Mouse (Mus musculus) liver, postnatal 0 days (tissue): ENCODE data around the gene Wrap73. TPM values are rescaled to one million over a fixed set of nuclear protein-coding genes. Genes with fewer than 3 reads are reported as not detected.

Experiments used
- ATAC-seq: fragments of 200-750 bp; cut with Nextera tagmentation; 2 replicates; pipeline ENCODE4 v1.8.0; 2017; ENCODE audit warnings: mild to moderate bottlenecking, moderate library complexity
- DNase-seq: peaks from one replicate; pipeline ENCODE4 v3.0.0-alpha.2; 2016
- H3K27ac ChIP-seq: fragments of 300-500 bp; sonication (generic); 2 replicates; pipeline ENCODE4 v1.5.1; 2014; ENCODE audit warnings: antibody characterized with exemption, moderate library complexity, mild to moderate bottlenecking, low read depth
- H3K27me3 ChIP-seq: fragments of 300-500 bp; sonication (generic); 2 replicates; pipeline ENCODE4 v1.6.1; 2014; ENCODE audit warnings: low read length, control low read depth, mixed read lengths; ENCODE audit not compliant: insufficient read depth
- H3K36me3 ChIP-seq: fragments of 300-500 bp; sonication (generic); replicated peaks from 2 replicates; pipeline ENCODE4 v1.6.1; 2014; ENCODE audit warnings: mild to moderate bottlenecking, control low read depth, low read length, moderate library complexity, mixed read lengths; ENCODE audit not compliant: insufficient read depth
- H3K4me1 ChIP-seq: fragments of 300-500 bp; sonication (generic); 2 replicates; pipeline ENCODE4 v1.6.1; 2014; ENCODE audit warnings: antibody characterized with exemption, mild to moderate bottlenecking, control low read depth; ENCODE audit not compliant: insufficient read depth
- H3K4me2 ChIP-seq: fragments of 300-500 bp; sonication (generic); 2 replicates; pipeline ENCODE4 v1.6.1; 2014; ENCODE audit warnings: low read depth, mild to moderate bottlenecking, low read length, moderate library complexity, mixed read lengths
- H3K4me3 ChIP-seq: fragments of 300-500 bp; sonication (generic); 2 replicates; pipeline ENCODE4 v1.5.1; 2014; ENCODE audit warnings: low read depth, low read length
- H3K9ac ChIP-seq: fragments of 300-500 bp; sonication (generic); replicated peaks from 2 replicates; pipeline ENCODE4 v1.6.1; 2014; ENCODE audit warnings: mild to moderate bottlenecking, moderate library complexity
- H3K9me3 ChIP-seq: fragments of 300-500 bp; sonication (generic); 2 replicates; pipeline ENCODE4 v1.6.1; 2016; ENCODE audit warnings: mild to moderate bottlenecking, control low read depth, low read length, mixed read lengths
- CTCF ChIP-seq: sonication (generic); IDR thresholded peaks from 2 replicates; pipeline ENCODE4 v1.5.1; 2016; ENCODE audit warnings: antibody characterized with exemption, low read depth
- EP300 ChIP-seq: IDR thresholded peaks from 2 replicates; pipeline ENCODE4 v1.6.1; 2016; ENCODE audit warnings: antibody characterized with exemption, low read depth, mild to moderate bottlenecking
- WGBS: fragments of 180-500 bp; shearing (Covaris S2); extraction: QIAGEN DNeasy Blood & Tissue Kit; methylation state at CpG from one replicate; pipeline ENCODE4 v1.1.7; 2014; ENCODE audit not compliant: insufficient replicate concordance; 5-methylcytosine and 5-hydroxymethylcytosine counted together
- polyA plus RNA-seq: library from polyadenylated mRNA; unstranded; fragments of >200 nt; fragmentation: Nextera tagmentation; extraction: Ambion mirVana; gene quantifications from 2 replicates; pipeline ENCODE4 v1.2.1, GENCODE M21; 2015

The Wrap73 gene
- polyA plus RNA-seq, 1 experiment from 2014 or later = 14.1 TPM

DNA sequence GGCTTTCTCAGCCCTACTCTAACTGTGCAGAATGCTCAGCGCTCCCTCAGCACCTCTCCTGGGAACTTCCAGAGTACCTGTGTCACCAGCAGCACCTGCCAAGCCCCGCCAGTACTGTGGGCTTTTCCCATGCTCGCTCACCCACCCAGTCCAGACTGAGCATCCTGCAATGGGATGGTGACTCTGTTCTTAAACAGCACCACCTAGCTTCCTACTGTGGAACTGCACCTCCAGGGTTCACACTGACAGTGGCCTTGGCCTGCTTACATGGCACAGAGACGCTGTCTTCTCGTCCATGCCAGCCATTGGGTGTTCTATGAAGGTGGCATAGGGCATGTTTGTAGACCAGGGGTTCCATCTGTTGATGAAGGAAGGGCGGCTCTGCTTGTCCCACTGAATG is 16.8 kb downstream of the Wrap73 start:
- peak; percentile 90 for DNase-seq
- peaks cover 20% of the 10 kb centered on the region for H3K4me1 ChIP-seq
- H3K9ac ChIP-seq = peak overlapping the region; percentile 83
- peak; percentile 100 for TF ChIP-seq CTCF
- TF ChIP-seq EP300 = no peak
- no peaks in the 10 kb centered on the region for H3K9me3 ChIP-seq
- H3K4me3 ChIP-seq = peak overlapping the region; percentile 70
- no peaks in the 10 kb centered on the region for H3K27me3 ChIP-seq
- peak overlapping the region; percentile 80 for H3K4me2 ChIP-seq
- peak overlapping the region; percentile 97 for H3K27ac ChIP-seq
- ATAC-seq = peak; percentile 5
- 21% methylated on average over 6 of the region's 6 CpGs for WGBS
- H3K36me3 ChIP-seq = peaks cover 37% of the 10 kb centered on the region

DNA sequence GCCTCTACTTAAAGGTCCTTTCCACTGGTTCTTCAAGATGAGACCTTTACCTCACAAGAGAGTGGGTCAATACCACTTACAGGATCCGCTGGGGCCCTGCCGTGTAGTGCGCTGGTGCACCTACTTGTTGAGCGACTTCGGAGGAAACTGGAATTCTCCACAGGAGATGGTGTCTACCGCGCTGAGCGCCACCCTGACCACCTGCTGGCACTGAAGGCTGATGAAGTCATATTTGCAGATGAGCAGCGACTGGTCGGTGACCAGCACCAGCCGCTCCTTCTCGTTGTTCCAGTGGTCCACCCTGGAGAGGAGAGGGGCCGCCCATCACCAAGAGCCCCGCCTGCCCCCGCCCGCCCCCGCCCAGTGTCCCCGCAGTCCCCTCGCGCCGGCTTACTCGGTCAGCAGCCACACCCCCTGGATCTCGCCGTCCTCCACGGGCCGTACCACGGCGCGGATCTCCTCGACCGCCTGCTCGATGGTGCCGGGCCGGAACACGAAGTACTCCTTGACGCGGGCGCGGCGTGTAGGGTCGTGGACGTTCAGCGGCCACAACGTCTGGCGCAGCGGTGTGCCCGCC is 17.9 kb downstream of the Wrap73 start:
- WGBS = 1% methylated on average over 46 of the region's 47 CpGs
- DNase-seq = no peak
- Histone ChIP-seq H3K4me3 (peak overlapping the region; percentile 70), H3K27ac (peak overlapping the region; percentile 97), H3K9ac (peak overlapping the region; percentile 83), H3K36me3 (peaks cover 37% of the 10 kb centered on the region), H3K27me3 (no peaks in the 10 kb centered on the region), H3K4me1 (peaks cover 20% of the 10 kb centered on the region), H3K4me2 (peak overlapping the region; percentile 80), H3K9me3 (no peaks in the 10 kb centered on the region)
- ATAC-seq = peak; percentile 22
- no peak for TF ChIP-seq EP300
- no peak for TF ChIP-seq CTCF

DNA sequence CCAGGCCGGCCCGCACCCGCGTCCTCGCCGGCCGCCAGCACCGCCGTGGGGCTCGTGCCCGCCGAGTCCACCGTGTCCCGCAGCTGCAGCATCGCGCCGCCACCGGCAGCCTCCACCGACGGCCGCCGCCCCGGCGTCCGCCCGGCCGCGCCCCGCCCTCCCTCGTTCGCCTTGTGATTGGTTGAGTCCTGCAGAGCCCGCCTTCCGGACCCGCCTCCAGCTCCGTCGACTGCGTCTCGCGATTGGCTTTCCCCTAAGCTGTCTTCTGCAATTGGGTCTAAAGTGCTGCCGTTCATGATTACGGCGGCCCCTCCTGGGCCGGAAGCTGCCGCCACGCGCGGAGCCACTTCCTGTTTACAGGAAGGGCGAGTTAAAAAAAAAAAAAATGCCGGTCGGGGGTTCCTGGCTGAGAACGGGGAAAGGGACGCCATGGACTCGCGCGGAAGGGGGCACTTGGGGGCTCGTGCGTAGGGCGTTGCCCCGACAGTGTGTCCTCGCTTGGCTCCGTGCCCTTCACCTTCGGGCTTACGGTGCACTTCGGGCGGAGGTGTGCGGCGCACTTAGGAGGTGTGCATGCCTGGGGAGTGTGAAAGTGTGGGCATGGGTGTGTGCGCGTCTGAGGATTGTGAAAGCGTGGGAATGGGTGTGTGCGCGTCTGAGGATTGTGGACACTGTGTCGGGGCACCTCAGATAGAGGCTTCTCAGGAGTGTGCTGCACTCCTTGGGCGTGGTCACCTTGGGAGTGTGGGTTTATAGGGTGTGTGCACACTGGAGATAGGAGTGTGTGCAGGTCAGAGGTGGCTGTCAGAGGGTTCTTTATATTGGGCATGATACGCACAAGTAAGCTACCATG is 18.6 kb downstream of the Wrap73 start, which contains the start of gene Tprgl:
Gene Tprgl (minus strand): TSS at position 129 of the 853 bp plus-strand sequence.
- Histone ChIP-seq H3K27ac (peak within 1 kb of the TSS; percentile 97), H3K36me3 (peaks cover 32% of the 10 kb centered on the region), H3K9me3 (no peaks in the 10 kb centered on the region), H3K4me3 (peak within 1 kb of the TSS; percentile 70), H3K4me2 (peak within 1 kb of the TSS; percentile 80), H3K27me3 (no peaks in the 10 kb centered on the region), H3K9ac (peak within 1 kb of the TSS; percentile 87), H3K4me1 (peaks cover 20% of the 10 kb centered on the region)
- TF ChIP-seq CTCF (no peak), EP300 (peak; percentile 71; the same call in 1 of the 2 replicates)
- ATAC-seq = peak; percentile 91
- DNase-seq = peak; percentile 98
- under 1% methylated on average over 73 of the region's 75 CpGs for WGBS

DNA sequence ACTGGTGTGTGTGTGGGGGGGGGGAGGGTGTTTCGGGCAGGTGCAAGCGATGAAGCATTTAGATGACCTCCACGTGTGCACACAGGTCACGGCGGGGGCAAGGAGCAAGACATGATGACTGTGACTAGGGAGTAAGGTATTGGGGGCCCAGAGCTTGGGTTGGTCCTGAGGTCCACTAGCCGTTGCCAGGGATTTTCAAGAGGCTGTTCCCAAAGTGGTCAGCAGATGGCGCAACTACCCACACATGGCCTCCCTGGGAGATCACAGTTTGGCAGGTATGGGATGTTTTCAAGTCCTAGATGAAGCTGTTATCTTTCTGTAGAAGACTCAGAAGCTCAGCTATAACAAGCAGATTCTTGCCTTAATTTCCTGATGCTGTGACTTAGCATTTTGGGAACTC is 21.1 kb downstream of the Wrap73 start:
- H3K36me3 ChIP-seq = peaks cover 6% of the 10 kb centered on the region
- no peak overlapping the region for H3K27ac ChIP-seq
- H3K27me3 ChIP-seq = no peaks in the 10 kb centered on the region
- no peak overlapping the region for H3K9ac ChIP-seq
- TF ChIP-seq CTCF = peak; percentile 95
- TF ChIP-seq EP300 = no peak
- WGBS = 19% methylated on average over 7 of the region's 7 CpGs
- no peak overlapping the region for H3K4me3 ChIP-seq
- no peaks in the 10 kb centered on the region for H3K9me3 ChIP-seq
- H3K4me2 ChIP-seq = no peak overlapping the region
- peaks cover 20% of the 10 kb centered on the region for H3K4me1 ChIP-seq
- DNase-seq (peak; percentile 86), ATAC-seq (no peak)

DNA sequence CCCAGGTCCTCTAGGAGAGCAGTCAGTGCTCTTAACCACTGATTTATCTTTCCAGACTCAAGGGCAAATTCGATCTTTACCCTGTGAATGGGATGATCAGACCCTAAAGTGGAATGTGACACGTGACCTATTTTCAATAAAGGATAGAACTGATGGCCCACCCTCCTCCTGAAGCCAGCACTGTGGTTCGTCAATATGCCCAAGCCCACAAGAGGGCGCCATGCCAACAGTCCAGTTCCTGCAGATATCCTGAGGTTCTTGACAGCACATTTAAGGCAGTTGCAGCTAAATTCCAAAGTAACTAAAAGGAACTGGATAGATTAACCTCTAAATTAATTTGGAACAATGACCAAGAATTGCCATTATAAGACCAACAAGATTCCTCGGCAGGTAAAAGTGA is 24.9 kb downstream of the Wrap73 start:
- DNase-seq (peak; percentile 70), ATAC-seq (no peak)
- H3K9me3 ChIP-seq = no peaks in the 10 kb centered on the region
- TF ChIP-seq CTCF = peak; percentile 79
- TF ChIP-seq EP300 = no peak
- no peak overlapping the region for H3K4me3 ChIP-seq
- H3K4me2 ChIP-seq = no peak overlapping the region
- peaks cover 37% of the 10 kb centered on the region for H3K27me3 ChIP-seq
- H3K4me1 ChIP-seq = peaks cover 18% of the 10 kb centered on the region
- no peak overlapping the region for H3K9ac ChIP-seq
- H3K36me3 ChIP-seq = no peaks in the 10 kb centered on the region
- 23% methylated on average over 5 of the region's 5 CpGs for WGBS
- H3K27ac ChIP-seq = no peak overlapping the region

DNA sequence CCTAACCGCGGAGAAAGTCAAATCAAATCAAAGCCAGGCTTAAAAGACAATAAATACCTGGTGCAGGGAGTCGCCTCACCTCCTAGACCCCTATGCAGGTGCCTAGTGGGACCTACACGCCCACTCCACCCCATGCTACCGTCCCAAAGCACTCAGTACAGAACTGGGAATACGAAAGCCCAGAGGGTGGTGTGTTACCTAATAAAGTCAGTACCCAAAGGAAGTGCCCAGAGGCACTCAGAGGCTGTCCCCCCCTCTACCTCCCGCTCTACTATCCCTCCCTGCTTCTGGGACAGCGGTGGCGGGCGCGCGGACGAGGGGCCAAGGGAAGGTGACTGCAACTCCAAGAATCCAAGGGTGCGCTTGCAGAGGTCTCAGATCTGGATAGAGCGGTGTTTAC is 27.8 kb downstream of the Wrap73 start:
- H3K9ac ChIP-seq = no peak overlapping the region
- peak overlapping the region; percentile 45 for H3K4me3 ChIP-seq
- TF ChIP-seq EP300 = no peak
- no peak for TF ChIP-seq CTCF
- peak overlapping the region; percentile 71 for H3K4me2 ChIP-seq
- no peaks in the 10 kb centered on the region for H3K9me3 ChIP-seq
- ATAC-seq (no peak), DNase-seq (no peak)
- peaks cover 12% of the 10 kb centered on the region for H3K4me1 ChIP-seq
- no peaks in the 10 kb centered on the region for H3K36me3 ChIP-seq
- WGBS = 3% methylated on average over 15 of the region's 15 CpGs
- H3K27me3 ChIP-seq = peaks cover 52% of the 10 kb centered on the region
- H3K27ac ChIP-seq = no peak overlapping the region
